Mouse (Mus musculus): Measurements from ENCODE around the gene Aipl1. TPM values are rescaled to one million over a fixed set of nuclear protein-coding genes. Genes with fewer than 3 reads are reported as not detected.

Gene Aipl1
- total RNA-seq, 2 experiments from 2014 or later: not detected

DNA sequence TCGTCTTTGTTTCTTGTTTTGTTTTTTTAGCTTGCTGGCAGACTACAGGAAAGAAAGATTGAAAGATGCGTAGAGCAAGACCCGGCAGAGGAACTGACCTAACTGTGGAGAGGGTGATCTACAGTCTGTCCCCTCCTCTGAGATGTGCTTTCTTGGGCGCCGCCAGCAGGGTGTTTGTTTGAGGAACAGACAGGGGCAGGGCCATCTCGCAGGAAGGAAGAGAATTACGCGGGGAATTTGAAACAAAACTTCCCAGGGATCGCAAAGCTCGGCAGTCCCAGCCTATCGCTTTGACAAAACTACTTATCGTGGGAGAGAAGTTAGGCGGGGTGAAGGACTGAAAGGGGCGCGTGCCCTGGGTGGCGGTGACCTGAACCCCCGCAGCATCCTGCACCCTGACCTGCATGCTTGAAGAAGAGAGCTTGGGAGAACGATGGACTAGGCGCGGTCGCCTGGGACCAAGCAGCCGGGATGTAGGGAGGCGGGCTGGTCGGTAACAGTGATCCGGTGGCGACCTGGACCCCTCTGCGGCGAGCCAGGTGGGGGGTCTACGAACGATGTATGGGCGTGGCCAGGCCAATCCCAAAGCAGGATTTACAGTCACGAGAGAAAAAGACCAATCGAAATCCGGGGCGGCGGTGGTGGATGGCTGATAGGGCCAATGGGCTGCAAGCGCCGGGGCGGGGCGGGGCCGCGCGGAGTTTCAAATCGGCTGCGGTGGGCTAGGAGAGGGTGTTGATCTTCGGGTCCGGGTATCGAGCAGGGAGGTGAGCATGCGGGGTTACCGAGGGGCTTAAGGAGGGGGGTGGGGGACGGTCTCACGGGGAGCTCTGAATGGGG is 4.7 kb upstream of the Aipl1 start, which contains the start of gene Pimreg:
Gene Pimreg, plus strand, starts transcription at position 265 of the 840 bp plus-strand sequence.
- Histone ChIP-seq H3K4me3 (peak within 1 kb of the TSS; percentile 76), H3K27ac (no peak within 1 kb of the TSS)
- TF ChIP-seq CTCF (conservative IDR thresholded peaks at IDR 0.05): peak; percentile 58
- peak; percentile 71 to 82 for DNase-seq (ENCODE audit: low spot score in 2 of 2)

DNA sequence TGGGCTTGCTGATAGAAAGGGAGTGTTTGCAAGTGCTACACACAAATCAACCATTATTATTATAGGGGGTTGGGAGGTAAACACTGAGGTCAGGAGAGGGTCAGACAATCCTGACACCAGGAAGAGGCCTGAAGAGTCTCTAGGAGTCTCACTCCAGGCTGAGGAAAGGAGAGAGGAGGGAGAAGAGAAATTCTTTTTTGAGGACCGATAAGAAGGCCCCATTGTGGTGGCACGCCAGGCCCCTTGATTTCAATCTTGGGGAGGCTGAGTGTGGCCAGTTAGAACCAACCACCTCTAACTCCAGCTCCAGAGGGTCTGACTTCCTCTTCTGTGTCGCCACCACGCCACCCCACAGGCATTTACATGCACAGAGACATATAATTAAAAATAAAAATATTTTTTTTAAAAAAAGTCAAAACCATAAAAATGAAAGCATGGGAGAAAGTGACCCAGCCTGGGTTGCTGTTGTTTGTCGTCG is 4.0 kb upstream of the Aipl1 start:
- H3K27ac ChIP-seq: no peak overlapping the region
- DNase-seq (ENCODE audit: low spot score in 2 of 2): no peak
- peak overlapping the region; percentile 76 for H3K4me3 ChIP-seq
- TF ChIP-seq CTCF (conservative IDR thresholded peaks at IDR 0.05): no peak

DNA sequence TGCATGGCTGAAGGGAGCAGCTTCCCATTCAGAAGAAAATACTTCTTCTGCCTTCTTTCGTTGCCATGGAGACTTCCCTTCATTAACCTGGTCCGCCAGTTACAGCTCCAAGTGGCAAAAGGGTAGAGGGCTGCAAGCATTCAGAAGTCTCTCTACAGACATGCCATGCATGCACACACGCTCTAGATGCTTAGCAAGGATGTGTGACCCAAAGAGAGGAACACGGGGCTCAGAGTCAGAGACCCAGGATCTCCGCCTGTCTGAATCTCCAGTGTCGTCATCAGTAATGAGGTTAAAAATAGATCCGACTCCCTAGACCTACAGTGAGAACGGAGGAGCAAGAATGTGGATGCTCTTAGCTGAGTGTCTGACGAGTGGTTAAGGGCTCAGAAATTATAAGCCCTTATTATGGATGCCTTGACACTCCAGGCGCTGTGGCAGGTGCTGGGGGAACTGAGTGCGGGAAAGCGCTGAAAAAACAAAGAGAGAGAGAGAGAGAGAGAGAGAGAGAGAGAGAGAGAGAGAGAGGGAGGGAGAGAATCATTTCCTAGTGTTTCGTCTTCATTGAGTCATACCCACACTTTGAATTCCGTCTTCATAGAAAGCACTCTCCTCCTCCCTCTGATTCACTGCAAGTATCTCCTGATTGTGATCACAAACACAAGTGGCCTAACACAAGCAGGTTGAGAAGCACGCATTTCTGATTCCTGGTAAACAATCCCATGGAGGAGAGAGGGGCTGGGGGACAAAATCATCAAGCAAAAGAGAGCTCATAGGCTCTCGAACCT is 2.5 kb upstream of the Aipl1 start:
- no peak overlapping the region for H3K4me3 ChIP-seq
- TF ChIP-seq CTCF (conservative IDR thresholded peaks at IDR 0.05): no peak
- no peak for DNase-seq (ENCODE audit: low spot score in 2 of 2)
- H3K27ac ChIP-seq: no peak overlapping the region

DNA sequence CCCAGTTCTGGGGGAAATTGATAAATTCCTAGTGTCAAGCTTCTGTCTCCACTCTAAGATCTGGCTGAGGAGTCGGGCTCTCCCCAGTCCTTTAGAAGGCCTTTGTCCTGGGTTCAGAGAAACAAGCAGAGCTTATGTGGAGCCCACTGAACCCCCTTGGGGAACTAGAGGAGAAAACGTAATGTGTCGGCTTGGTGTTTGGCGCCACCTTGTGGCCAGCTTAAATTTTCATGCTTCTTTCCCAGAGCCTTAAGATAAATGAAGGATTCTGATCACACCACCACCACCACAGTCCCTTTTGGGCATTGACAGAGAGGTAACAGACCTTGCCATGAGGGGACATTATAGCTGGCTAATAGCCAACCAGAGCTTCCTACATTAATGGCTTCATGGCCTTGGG is 687 bp upstream of the Aipl1 start:
- TF ChIP-seq CTCF (conservative IDR thresholded peaks at IDR 0.05): peak; percentile 92
- peak; percentile 63 to 78 for DNase-seq (ENCODE audit: low spot score in 2 of 2)
- Histone ChIP-seq H3K4me3 (no peak overlapping the region), H3K27ac (no peak overlapping the region)

DNA sequence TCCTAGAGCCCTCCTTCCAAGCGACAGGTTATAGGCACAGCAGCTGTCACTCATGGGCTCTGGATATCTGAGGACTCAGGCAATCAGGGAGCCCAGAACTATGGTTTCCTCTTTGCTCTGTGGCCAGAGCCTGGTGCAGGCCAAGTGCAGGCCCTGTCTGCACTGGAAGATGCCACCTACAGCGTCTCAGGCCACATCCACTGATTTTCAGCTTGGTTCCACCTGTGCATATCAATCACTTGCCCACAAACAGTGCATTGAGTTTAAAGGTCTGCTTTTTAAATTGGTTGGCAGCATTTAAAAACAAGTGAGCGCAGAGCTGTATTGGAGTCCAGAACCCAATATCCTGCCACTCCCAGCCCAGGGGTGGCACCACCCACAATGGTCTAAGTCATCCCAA is 4.7 kb downstream of the Aipl1 start:
- Histone ChIP-seq H3K27ac (no peak overlapping the region), H3K4me3 (no peak overlapping the region)
- TF ChIP-seq CTCF (conservative IDR thresholded peaks at IDR 0.05): no peak
- no peak for DNase-seq (ENCODE audit: low spot score in 2 of 2)

DNA sequence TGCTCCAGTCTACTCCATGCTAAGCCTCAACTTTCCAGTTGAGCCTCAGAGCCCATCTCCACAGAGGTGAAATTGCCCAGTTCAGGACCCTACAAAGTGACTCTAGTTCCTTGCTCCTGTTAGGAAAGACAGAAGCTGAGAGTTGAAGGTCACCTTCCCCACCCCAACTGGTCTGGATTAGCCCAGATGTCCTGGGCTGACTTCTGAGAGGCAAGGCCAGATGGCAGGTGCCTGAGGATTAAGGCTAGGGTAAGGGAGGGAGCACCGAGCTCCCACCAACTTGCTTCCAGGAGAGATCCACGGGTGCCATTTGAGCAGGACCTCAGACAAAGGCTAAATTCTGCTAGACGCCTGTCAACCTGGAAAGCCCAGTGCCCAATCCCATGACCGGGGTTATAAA is 5.2 kb downstream of the Aipl1 start:
- no peak for DNase-seq (ENCODE audit: low spot score in 2 of 2)
- no peak for TF ChIP-seq CTCF (conservative IDR thresholded peaks at IDR 0.05)
- Histone ChIP-seq H3K4me3 (no peak overlapping the region), H3K27ac (no peak overlapping the region)

DNA sequence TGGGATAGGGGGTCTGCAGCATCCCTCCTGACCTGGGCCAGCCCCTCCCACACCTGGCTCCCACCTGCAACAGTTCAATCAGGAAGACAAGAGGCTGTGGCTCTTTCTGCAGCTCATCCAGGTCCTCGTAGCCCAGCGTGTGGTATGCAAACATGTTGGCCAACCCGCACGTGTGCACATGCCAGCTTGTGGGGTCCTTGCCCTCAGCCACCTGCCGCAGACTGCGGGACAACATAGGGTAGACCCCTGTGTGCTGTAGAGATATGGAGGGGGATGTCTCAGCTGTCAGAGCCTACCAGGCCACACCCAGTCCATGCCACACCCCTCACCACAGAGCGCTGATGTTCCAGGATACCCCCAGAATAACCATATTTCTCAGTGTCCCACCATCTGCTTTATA is 6.0 kb downstream of the Aipl1 start:
- DNase-seq (ENCODE audit: low spot score in 2 of 2): no peak
- TF ChIP-seq CTCF (conservative IDR thresholded peaks at IDR 0.05): no peak
- Histone ChIP-seq H3K27ac (no peak overlapping the region), H3K4me3 (no peak overlapping the region)

DNA sequence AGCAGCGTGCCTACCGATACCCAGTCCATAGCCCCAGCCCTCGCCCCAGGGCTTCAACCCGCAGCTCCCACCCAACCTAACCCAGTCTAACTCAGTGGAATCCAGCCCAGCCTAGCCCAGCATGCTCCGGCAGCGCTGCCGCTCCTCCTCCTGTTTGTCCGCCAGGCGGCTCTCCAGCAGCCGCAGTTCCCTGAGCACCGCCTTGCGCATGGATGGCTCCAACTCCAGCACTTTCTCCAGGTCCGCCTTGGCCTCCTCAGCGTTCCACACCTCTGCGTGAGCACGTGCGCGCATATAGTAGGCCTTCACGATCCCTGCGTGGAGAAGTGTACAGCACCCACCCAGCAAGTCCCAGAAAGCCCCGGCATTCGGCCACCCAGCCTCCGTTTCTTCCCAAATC is 8.2 kb downstream of the Aipl1 start:
- peak in 1 of 2 experiments; percentile 45 for DNase-seq (ENCODE audit: low spot score in 2 of 2)
- Histone ChIP-seq H3K4me3 (peak overlapping the region; percentile 1; the same call in 1 of the 2 replicates), H3K27ac (no peak overlapping the region)
- TF ChIP-seq CTCF (conservative IDR thresholded peaks at IDR 0.05): peak; percentile 84

DNA sequence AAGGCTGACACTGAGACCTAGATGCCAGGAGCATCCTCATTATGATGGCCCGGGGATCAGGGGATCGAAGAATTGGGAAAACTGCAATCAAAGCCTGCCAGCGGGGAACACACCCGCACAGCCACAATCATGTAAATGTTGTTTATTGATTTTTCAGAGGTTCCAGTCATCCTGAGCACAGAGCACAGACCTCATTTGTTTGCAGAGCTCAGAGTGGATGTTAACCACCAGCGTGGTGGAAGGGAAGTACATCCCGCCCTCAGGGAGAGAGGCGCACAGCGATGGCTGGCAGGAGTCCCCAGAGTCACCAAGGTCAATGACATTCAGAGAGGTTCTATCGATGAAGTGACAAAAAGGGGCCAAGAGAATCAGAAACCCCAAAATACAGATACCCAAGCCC is 9.5 kb downstream of the Aipl1 start:
- Histone ChIP-seq H3K4me3 (no peak overlapping the region), H3K27ac (no peak overlapping the region)
- no peak for TF ChIP-seq CTCF (conservative IDR thresholded peaks at IDR 0.05)
- no peak for DNase-seq (ENCODE audit: low spot score in 2 of 2)

DNA sequence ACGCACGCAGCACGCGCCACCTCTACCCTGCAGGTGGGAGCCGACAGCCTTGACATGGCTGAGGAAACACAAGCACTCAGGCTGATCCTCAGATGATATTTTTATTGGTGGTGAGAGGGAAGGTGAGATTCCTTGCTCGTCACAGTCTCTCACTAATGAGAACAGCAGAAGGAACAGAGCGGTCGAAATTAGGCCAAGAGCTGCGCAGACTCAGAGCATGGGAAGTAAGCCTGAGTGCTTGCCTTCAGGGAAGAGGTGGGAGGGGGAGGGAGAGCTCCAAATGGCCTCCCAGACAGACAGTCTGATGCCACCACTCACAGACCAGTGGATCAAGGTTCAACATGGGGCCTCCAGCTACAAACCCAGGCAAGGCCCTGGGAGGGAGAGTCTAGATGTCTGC is 10.8 kb downstream of the Aipl1 start:
- Histone ChIP-seq H3K27ac (no peak overlapping the region), H3K4me3 (no peak overlapping the region)
- TF ChIP-seq CTCF (conservative IDR thresholded peaks at IDR 0.05): no peak
- DNase-seq (ENCODE audit: low spot score in 2 of 2): no peak

DNA sequence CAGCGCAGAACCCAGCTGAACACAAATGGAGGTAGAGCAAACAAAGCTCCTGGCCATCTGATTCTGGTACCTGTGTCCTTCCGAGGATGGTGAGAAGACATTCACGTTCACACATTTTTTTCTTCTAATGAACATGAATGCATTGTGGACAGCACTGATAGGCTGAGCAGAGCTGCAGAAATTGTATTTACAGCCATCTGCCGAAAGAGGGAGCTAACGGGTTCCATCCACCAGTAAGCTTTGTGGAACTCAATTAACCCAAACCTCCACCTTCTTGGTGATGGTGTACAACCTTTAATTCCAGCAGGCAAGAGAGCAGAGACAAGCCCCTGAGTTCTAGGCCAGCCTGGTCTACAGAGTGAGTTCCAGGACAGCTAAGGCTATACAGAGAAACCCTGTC is 11.5 kb downstream of the Aipl1 start:
- no peak overlapping the region for H3K27ac ChIP-seq
- peak; percentile 74 for TF ChIP-seq CTCF (conservative IDR thresholded peaks at IDR 0.05)

DNA sequence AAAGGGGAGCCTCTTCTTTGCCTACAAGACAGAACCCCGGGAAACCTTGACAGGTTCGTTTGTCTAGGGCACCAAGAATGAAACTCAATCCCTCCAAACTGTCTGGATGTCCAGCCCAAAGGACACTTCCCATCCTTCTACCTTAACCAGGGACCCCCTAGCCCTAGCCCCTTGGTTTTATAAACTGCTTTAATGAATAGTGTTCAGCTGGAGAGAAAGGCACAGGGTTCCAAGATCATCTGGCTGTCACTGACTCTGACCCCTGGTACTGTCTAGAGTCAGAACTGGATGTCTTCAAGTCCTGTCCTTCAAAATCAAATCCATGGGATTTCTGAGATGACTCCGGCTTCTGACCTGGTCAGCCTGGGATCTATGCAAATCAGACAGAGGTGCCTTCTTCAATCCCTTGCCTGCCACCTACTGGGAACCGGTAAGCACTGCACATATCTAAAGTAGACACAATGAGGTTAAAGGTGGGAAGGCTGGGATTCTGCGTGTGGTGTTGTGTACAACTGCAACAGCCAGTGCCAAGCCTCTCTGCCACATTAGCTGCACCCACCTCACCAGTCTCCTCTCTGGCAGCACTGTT is 13.0 kb downstream of the Aipl1 start:
- Histone ChIP-seq H3K27ac (peak overlapping the region; percentile 46; the same call in 1 of the 2 replicates), H3K4me3 (no peak overlapping the region)
- peak; percentile 54 to 75 for DNase-seq (ENCODE audit: low spot score in 2 of 2)
- TF ChIP-seq CTCF (conservative IDR thresholded peaks at IDR 0.05): peak; percentile 88

More for the DNA sequence above, 11.5 kb downstream of the Aipl1 start:
- H3K4me3 ChIP-seq: no peak overlapping the region
- DNase-seq (ENCODE audit: low spot score in 2 of 2): no peak

DNA sequence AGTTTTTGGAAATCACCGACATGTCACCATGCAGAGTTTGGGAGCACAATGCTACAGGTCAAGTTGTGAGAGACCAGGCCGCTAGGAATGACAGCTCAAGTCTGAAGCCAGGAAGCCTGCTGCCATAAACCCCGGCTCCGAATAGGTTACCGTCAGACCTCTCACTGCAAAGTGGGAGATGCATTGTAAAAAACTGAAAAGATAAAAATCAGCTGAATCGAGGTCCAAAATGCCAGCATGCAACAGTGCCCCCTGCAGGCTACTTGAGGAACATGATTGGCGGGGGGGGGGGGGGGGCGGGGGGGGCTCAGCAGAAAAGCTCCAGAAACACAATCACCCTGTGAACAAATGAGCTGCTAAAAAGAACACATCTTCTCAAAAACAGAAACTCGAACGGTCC is 13.7 kb downstream of the Aipl1 start:
- Histone ChIP-seq H3K4me3 (no peak overlapping the region; the same call in 1 of the 2 replicates), H3K27ac (peak overlapping the region; percentile 46; the same call in 1 of the 2 replicates)
- TF ChIP-seq CTCF (conservative IDR thresholded peaks at IDR 0.05): peak; percentile 62
- DNase-seq (ENCODE audit: low spot score in 2 of 2): peak in 1 of 2 experiments; percentile 51
